Mouse (Mus musculus): ENCODE measurements around the gene Psmd13.
A peak's percentile ranks its signal among the peaks of the same experiment; 100 is the strongest.
"Not testable (repeated sequence)": the region's sequence is repeated elsewhere in the genome, so short reads cannot be mapped to it uniquely, and the experiment has no call there.

Psmd13 gene

DNA sequence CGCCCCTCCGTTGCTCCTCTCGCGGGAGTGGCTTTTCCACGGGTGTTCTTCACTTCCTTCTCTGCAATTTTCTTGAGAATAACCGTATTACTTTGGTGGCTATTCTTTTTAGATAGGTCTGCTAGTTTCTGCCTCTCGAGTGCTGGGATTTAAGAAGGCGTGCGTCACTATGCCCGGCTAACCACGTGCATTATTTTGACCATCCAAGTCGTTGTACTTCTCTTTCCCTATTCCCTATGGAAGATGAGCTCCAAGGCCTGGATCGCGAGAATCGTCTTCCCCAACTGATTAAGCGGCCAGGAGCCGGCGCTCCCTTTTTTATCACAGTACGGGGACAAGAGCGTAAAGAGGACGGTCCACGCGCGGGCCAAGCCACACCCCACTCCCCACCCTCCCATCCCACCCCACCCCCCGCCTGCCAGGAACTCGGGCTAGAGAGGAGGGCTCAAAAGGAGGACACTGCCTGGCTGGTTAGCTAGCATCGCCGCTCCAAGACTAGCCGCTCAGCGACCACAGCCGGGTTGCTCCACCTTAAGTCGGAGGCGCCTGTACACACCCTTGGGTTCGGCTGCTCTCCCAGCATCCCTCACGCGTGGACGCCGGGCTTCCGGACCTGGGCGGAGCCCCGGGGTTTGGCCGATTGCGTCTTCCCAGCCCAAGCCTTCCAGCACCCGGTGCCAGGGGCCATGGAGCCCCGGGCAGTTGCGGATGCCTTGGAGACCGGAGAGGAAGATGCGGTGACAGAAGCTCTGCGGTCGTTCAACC is 24.8 kb upstream of the Psmd13 start, which contains the start of gene Ric8a:
Gene Ric8a, plus strand, starts transcription at position 173 of the 765 bp plus-strand sequence.
- peak; percentile 79 for DNase-seq (ENCODE audit: low spot score)

GRCm38 (mm10) chr7:140857550-140858505 is 23.9 kb upstream of the Psmd13 start, which contains the start of gene Bet1l:
Bet1l (minus strand) TSS chr7:140857577.
- DNase-seq (ENCODE audit: low spot score), result peak; percentile 17

DNA sequence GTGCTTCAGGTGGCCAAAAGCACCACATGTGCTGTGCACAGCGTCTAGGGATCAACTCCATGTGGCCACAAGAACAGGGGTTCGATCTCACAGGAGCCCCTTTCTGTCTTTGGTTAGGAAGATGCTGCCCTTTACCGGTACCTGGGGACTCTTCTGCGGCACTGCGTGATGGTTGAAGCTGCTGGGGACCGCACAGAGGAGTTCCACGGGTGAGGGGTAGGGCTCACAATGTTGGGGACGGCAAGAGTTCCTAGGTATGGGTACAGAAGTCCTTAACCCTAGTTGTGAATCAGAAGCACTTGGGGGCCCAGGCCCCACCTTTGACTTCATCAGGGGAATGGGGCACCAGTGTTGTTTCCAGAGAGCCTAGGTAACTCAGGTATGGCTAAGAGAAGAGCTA is 23.0 kb upstream of the Psmd13 start:
- DNase-seq (ENCODE audit: low spot score), result no peak

DNA sequence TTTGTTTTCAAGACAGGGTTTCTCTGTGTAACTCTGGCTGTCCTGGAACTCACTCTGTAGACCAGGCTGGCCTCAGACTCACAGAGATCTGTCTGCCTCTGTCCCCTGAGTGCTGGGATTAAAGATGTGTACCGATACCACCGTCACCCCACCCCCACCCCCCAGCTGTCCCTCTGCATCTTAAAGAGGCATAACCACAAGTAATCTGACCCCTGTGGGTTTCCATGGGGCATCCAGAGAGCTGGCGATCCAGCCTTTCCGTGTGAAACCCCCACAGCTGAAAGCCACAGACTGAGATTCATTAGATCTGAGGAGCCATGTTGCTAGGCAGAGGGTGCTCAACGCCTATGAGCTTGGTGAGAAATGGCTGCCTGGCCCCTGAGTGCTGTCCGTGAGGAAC is 21.8 kb upstream of the Psmd13 start:
- DNase-seq (ENCODE audit: low spot score), result no peak

- no peak for DNase-seq (ENCODE audit: low spot score)
These were observed 21.0 kb upstream of the Psmd13 start for GRCm38 (mm10) chr7:140860728-140861127.

DNA sequence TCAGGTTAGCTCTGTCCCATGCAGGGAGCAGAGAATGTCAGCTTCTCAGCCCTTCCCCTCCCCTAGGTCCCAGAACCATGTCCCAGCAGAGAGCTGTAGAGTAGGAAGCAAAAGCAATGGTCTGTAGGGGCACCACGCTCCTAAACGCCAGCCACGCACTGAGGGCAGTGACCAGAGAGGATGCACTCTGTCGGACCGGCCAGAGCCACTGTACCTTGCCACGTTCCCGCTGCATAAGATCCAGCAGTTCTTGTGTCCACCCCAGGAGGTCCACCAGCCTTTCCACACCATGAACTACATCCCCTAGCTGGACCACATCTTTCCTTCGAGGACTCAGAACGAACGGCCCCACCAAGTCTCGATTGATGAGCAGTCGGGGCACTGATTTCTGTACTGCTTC is 17.0 kb upstream of the Psmd13 start:
- no peak for DNase-seq (ENCODE audit: low spot score)

- no peak for DNase-seq (ENCODE audit: low spot score)
These were observed 7.5 kb upstream of the Psmd13 start for GRCm38 (mm10) chr7:140874224-140874623.

DNA sequence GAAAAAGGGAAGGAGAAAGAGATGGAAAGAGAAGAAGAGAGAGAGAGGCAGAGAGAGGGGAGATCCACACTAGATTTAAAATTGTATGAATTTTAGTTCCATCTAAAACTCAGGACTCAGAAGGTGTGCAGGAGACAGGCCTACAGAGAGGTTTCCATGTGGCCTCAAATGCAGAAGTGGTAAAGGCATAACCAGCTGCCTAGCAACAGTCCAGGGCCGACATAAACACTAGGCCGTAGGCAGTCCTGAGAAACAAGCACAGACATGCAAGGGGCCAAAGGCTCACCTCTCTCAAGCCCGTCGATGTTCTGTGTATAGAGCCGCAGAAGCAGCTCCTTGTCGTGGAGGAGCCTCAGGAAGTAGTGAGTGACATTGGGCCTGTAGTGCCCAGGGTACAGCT is 4.4 kb upstream of the Psmd13 start:
- DNase-seq (ENCODE audit: low spot score), result no peak

- DNase-seq (ENCODE audit: low spot score), result no peak
These were observed 2.4 kb upstream of the Psmd13 start for GRCm38 (mm10) chr7:140879355-140879754.

GRCm38 (mm10) chr7:140880419-140880818 is 1.3 kb upstream of the Psmd13 start:
- no peak for DNase-seq (ENCODE audit: low spot score)

- no peak for DNase-seq (ENCODE audit: low spot score)
These were observed 778 bp upstream of the Psmd13 start for GRCm38 (mm10) chr7:140880865-140881515.

DNA sequence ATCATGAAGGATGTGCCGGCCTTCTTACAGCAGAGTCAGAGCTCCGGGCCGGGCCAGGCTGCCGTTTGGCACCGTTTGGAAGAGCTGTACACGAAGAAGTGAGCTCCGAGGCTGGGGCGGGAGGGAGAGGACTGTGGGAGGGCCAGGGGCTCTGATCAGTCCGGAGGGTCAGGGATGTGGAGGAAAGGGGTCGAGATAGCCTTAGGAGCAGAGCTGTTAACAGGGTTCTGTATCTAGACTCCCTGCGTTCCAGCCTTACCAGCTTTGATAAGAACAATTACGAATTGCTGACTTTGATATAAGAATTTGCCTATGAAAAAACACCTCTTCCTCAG is 668 bp downstream of the Psmd13 start:
- no peak for DNase-seq (ENCODE audit: low spot score)

DNA sequence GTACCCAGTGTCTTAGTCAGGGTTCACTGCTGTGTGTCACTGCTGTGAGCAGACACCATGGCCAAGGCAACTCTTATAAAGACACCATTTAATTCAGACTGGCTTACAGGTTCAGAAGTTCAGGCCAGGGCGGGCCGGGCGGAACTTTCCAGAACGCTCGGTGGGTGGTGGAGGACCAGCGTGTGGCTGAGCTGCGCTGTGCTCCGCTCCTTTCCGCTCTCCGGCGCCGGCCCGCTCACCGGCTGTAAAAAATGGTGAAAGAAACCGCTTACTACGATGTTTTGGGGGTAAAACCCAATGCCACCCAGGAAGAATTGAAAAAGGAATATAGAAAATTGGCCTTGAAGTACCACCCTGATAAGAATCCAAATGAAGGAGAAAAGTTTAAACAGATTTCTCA is 8.9 kb downstream of the Psmd13 start:
- DNase-seq (ENCODE audit: low spot score), result not testable (repeated sequence)

DNA sequence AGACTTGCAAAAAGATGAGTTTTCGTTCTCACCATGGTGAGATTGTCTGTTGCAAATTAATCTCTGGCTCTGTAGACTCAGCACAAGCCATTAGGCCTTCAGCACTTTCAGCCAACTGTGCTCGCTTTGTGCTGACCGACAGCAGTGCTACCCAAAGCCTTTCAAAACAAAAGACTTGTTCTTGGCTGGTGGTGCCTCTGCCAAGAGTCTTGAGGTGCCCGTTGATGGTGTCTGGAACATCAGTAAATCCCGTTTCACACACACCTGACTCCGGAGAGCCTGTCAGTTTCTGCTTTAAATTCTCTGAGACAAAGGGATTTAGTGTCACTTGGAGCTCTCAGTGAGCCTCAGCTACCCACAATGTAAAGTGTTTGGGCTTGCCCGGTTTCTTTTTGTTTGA is 12.3 kb downstream of the Psmd13 start:
- no peak for DNase-seq (ENCODE audit: low spot score)

DNA sequence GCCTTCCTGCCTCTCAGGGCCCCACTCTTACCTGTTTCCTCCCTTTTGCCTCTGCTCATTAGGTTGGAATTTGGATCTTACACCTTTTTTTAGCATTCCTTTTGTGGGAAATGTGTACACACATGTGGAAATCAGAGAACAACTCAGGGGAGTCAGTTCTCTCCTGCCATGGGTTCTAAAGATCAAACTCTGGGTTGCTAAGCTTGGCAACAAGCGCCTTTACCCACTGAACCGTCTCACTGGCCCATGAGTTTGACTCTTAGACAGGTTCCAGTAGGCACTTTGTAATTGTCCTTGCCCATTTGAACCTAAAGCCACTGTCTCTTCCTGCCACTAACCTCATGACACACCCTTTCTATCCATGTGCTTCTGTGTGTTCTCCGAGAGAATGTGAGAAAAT is 12.8 kb downstream of the Psmd13 start:
- no peak for DNase-seq (ENCODE audit: low spot score)

DNA sequence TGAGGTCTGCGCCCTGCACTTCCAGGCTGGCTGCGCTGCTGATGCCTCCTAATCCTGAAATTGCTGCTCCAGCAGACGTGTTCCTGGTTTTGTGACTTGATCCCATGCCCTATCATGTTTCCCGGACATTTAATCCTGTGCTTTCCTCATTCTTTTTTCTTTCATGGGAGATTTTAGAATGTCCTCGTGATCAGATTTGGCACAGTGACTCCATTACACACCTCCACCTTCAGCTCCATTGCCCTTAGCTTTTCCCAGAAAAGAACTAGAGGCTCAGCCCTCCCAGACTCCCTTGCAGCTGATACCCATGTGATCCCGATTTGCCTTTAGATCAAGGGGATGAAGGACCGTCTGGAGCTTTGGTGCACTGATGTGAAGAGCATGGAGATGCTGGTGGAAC is 16.1 kb downstream of the Psmd13 start:
- no peak for DNase-seq (ENCODE audit: low spot score)

- DNase-seq (ENCODE audit: low spot score), result no peak
These were observed 17.4 kb downstream of the Psmd13 start for GRCm38 (mm10) chr7:140899121-140899520.

GRCm38 (mm10) chr7:140900220-140900619 is 18.5 kb downstream of the Psmd13 start, which contains the start of gene Cox8b:
Cox8b (minus strand) TSS chr7:140900446.
- no peak for DNase-seq (ENCODE audit: low spot score)

- no peak for DNase-seq (ENCODE audit: low spot score)
These were observed 20.5 kb downstream of the Psmd13 start for GRCm38 (mm10) chr7:140902036-140902875.

DNA sequence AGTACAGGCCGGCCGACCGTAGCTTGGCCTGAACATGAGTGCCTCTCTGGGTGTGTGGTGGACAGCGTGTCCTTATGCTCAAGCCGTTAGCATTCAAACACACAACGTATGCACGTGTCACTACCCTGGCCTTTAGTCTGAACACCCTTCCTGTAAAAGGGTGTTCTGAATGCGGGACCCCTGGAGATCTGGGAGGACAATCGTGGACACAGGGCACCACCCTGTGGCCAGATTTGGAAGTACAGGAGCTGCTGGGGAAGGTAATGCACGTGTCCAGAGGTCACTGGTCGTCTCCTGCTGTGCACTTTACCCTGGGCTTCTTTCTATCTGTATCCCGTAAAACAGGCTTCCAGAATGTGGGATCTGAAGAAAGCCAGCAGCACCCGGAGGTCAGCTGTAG is 21.4 kb downstream of the Psmd13 start:
- DNase-seq (ENCODE audit: low spot score), result peak; percentile 86

GRCm38 (mm10) chr7:140905642-140906081 is 23.9 kb downstream of the Psmd13 start:
- no peak for DNase-seq (ENCODE audit: low spot score)

Measured in retina, embryonic 14.5 days (tissue).